Mouse (Mus musculus) liver, postnatal 0 days (tissue): ENCODE data around the gene Tmem82.

Source experiments
- CTCF ChIP-seq: sonication (generic); IDR thresholded peaks from 2 replicates; pipeline ENCODE4 v1.5.1; 2016; ENCODE audit warnings: antibody characterized with exemption, low read depth
- EP300 ChIP-seq: IDR thresholded peaks from 2 replicates; pipeline ENCODE4 v1.6.1; 2016; ENCODE audit warnings: antibody characterized with exemption, low read depth, mild to moderate bottlenecking

DNA sequence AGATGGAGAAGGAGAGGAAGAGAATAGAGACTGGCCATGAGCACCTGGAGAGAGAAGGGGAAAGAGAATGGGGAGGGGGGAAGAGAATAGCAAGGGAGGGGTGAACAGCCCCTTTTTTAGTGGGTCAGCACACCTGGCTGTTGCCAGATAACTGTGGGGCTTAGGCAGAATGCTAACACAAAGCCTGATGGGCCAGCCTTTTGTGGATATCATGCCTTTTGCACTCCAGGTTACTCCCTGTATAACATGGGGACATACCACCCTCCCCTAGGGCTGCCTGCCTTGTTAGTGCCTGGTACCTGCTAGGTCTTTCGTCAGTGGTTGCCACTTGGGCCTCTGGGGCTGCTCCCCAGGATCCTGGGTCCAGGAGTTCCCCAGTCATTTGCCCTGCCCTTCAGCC, 47.6 kb downstream of the Tmem82 start:
- TF ChIP-seq EP300 (no peak), CTCF (no peak)
